Mouse (Mus musculus) megakaryocyte, embryonic 14.5 days (primary cell): ENCODE data around the gene Lin37.

ENCODE experiments used
- FLI1 ChIP-seq: IDR thresholded peaks from 2 replicates; pipeline ENCODE4 v1.6.1; 2012; ENCODE audit warnings: low read length, inconsistent platforms, mixed read lengths
- GATA1 ChIP-seq: IDR thresholded peaks from 3 replicates; pipeline ENCODE4 v1.6.1; 2012; ENCODE audit warnings: mixed read lengths, low read length, inconsistent platforms, borderline replicate concordance

- TF ChIP-seq FLI1: no peak
- TF ChIP-seq GATA1: no peak
Observed at GRCm38 (mm10) chr7:30560296-30560695, 658 bp upstream of the Lin37 start.
